Mouse (Mus musculus) kidney, embryonic 15.5 days (tissue): ENCODE results near the gene Slc16a13. TPM values are rescaled to one million over a fixed set of nuclear protein-coding genes. Genes with fewer than 3 reads are reported as not detected.
A peak's percentile ranks its signal among the peaks of the same experiment; 100 is the strongest.

Experiments
- microRNA counts: library from miRNA; unstranded; fragments of <30 nt; microRNA quantifications from one replicate; lab custom pipeline; 2016
- microRNA-seq: library from miRNA; unstranded; fragments of <30 nt; microRNA quantifications from one replicate; pipeline ENCODE4, GENCODE M21; 2016
- polyA plus RNA-seq: library from polyadenylated mRNA; unstranded; fragments of >200 nt; fragmentation: Nextera tagmentation; extraction: Ambion mirVana; gene quantifications from 2 replicates; pipeline ENCODE4 v1.2.1, GENCODE M21; 2015

Gene Slc16a13
- polyA plus RNA-seq, 1 experiment from 2014 or later: 13.3 TPM

MicroRNA genes within 50 kb of the gene (microRNA counts, 519-probe panel; counts per million panel counts)
- 31.7 counts per million for microRNA mmu-miR-195 (lab: Ali Mortazavi, UCI)
- 2,417 counts per million, percentile 37 among the panel's probes with 10 or more counts for microRNA mmu-miR-497 (lab: Ali Mortazavi, UCI)

Small RNAs within 50 kb of the gene (microRNA-seq; reads per million reads assigned to microRNA genes)
- gene Mir195a (536 reads per million, percentile 75 among the genes with 10 or more reads in this experiment), gene Mir497 (not detected), gene Mir497b (not detected)

Other genes starting within 250 kb of the Slc16a13 start
- 31.0 and 31.7 TPM in 2 replicates for gene Ctdnep1, start 239.9 kb downstream of the Slc16a13 start, polyA plus RNA-seq
- 116 and 120 TPM in 2 replicates for gene Elp5, start 238.5 kb downstream of the Slc16a13 start, polyA plus RNA-seq
- 447 and 450 TPM in 2 replicates for gene Gabarap, start 229.9 kb downstream of the Slc16a13 start, polyA plus RNA-seq
- 75.8 and 78.8 TPM in 2 replicates for gene Phf23, start 225.3 kb downstream of the Slc16a13 start, polyA plus RNA-seq
- gene Dvl2, start 220.5 kb downstream of the Slc16a13 start, polyA plus RNA-seq: 38.2 and 43.2 TPM in 2 replicates
- gene Acadvl, start 205.7 kb downstream of the Slc16a13 start, polyA plus RNA-seq: 78.1 and 83.0 TPM in 2 replicates
- 12.9 and 15.2 TPM in 2 replicates for gene Dlg4, start 204.1 kb downstream of the Slc16a13 start, polyA plus RNA-seq
- 1.3 and 2.3 TPM in 2 replicates for gene Asgr1, start 167.0 kb downstream of the Slc16a13 start, polyA plus RNA-seq
- 0.18 and 0.28 TPM in 2 replicates for gene Asgr2, start 128.4 kb downstream of the Slc16a13 start, polyA plus RNA-seq
- gene Mgl2, start 90.7 kb downstream of the Slc16a13 start, polyA plus RNA-seq: 0.27 and 0.31 TPM in 2 replicates
- gene Clec10a, start 64.9 kb downstream of the Slc16a13 start, polyA plus RNA-seq: 1.8 TPM in 1 of 2 replicates, not detected in the other
- gene Slc16a11, start 8.3 kb downstream of the Slc16a13 start, polyA plus RNA-seq: 4.3 and 5.8 TPM in 2 replicates
- 26.9 and 28.4 TPM in 2 replicates for gene Bcl6b, start 8.7 kb upstream of the Slc16a13 start, polyA plus RNA-seq
- gene 0610010K14Rik, start 16.9 kb upstream of the Slc16a13 start, polyA plus RNA-seq: 178 and 179 TPM in 2 replicates
- 10.4 and 13.0 TPM in 2 replicates for gene Gm21988, start 18.8 kb upstream of the Slc16a13 start, polyA plus RNA-seq
- 203 and 212 TPM in 2 replicates for gene Rnasek, start 18.8 kb upstream of the Slc16a13 start, polyA plus RNA-seq
- gene Alox12, start 34.3 kb upstream of the Slc16a13 start, polyA plus RNA-seq: 5.5 and 6.2 TPM in 2 replicates
- gene Alox12e, start 101.6 kb upstream of the Slc16a13 start, polyA plus RNA-seq: not detected in 2 replicates
- gene Alox15, start 131.0 kb upstream of the Slc16a13 start, polyA plus RNA-seq: 1.1 and 2.0 TPM in 2 replicates
- 40.1 and 42.1 TPM in 2 replicates for gene Pelp1, start 189.0 kb upstream of the Slc16a13 start, polyA plus RNA-seq
- gene Arrb2, start 211.6 kb upstream of the Slc16a13 start, polyA plus RNA-seq: 15.4 and 15.5 TPM in 2 replicates
- 38.8 and 42.0 TPM in 2 replicates for gene Med11, start 230.9 kb upstream of the Slc16a13 start, polyA plus RNA-seq
- 0.63 and 0.66 TPM in 2 replicates for gene Zmynd15, start 238.4 kb upstream of the Slc16a13 start, polyA plus RNA-seq
- 6.0 and 6.9 TPM in 2 replicates for gene Cxcl16, start 238.9 kb upstream of the Slc16a13 start, polyA plus RNA-seq